Mouse (Mus musculus) megakaryocyte-erythroid progenitor cell, adult 5-6 weeks (primary cell): Measurements from ENCODE around the gene Trip4. TPM values are rescaled to one million over a fixed set of nuclear protein-coding genes. Genes with fewer than 3 reads are reported as not detected.
"Not testable (repeated sequence)": the region's sequence is repeated elsewhere in the genome, so short reads cannot be mapped to it uniquely, and the experiment has no call there.

Experiments
- ATAC-seq: replicated peaks from 2 replicates; pipeline ENCODE4 v1.8.0; 2016; ENCODE audit warnings: mild to moderate bottlenecking, inconsistent platforms; ENCODE audit not compliant: severe bottlenecking, poor library complexity, low FRiP score, low TSS enrichment
- total RNA-seq, 2 experiments: library from RNA; stranded (forward) in 1 of 2; stranded (reverse) in 1 of 2; fragments of 200-1000, 215-1000 nt in 1 of 2; fragments of >200 nt in 1 of 2; fragmentation: Nextera tagmentation in 1 of 2; gene quantifications; 2 replicates each; pipeline ENCODE4 v1.2.3; 2014 to 2017

The Trip4 gene
- total RNA-seq, 2 experiments from 2014 or later, result 13.0 to 26.6 TPM

DNA sequence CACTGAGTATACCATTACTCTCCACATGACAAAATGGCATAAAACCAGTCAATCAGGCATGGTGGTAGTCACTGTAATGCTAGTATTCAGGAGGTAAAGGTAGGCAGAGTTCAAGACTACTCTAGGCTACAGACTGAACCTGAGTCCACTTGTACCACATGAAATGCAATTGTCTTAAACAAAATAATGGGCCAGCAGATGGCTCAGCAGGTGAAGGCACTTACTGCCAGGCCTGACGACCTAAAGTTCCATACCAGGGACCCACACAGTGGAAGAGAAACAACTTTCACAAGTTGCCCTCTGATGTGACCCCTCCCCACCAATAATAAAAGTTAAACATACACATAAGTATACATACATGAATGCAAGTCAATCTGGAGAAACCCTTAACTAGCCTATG, 100.8 kb downstream of the Trip4 start:
- no peak for ATAC-seq

DNA sequence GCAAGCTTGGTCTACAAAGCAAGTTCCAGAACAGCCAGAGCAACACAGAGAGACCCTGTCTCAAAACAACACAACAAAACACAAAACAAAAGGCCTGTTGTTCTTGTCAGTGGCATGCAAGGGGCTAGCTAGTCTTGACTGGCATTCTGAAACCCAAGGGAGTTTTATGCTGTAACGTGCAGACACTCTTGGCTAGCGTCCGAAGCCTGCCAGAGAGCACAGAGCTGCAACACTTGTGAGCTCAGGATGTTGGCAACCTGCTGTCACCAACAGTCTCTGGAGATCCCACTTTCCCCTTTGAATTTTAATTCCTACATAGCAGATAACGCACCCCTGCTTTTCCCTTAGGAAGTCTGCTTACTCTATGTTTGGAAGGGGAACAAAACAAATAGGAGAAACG, 101.3 kb downstream of the Trip4 start:
- ATAC-seq, result no peak

DNA sequence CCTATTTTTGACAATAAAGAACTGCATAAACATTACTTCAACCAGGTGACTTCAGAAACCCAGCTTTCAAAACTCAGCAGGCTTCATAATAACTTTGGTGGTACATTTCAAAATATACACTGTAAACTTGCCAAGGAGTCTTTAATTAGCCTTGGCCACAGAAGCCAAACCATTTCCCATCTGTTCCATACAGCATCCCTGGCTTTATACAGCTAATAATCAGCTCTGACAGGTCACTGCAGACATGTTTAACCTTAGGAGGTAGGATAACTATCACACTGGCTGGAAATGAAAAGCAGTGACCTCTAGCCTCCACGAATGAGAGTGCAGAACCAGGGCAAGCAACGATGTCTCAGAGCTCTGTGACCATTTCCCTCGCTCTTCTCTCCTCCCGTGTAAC, 108.8 kb downstream of the Trip4 start:
- ATAC-seq, result no peak

DNA sequence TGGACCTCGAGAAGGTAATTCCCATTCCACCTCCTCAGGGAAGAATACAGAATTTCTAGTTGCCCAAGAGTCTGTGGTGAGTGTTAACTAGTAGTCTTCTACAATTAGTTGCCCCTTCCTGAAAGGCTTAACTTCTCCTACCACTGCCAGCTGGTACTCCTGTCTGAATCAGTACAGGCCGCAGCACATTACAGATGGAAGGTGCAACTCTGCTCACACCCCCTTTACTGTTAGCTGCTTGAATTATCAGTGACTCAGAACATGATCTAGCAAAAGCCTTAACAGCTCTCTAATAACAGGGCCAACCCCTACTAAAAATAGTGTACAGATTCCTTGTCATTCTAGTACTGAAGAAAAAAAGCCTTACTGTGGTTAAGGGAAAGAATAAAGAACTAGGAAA, 112.9 kb downstream of the Trip4 start:
- ATAC-seq, result no peak

DNA sequence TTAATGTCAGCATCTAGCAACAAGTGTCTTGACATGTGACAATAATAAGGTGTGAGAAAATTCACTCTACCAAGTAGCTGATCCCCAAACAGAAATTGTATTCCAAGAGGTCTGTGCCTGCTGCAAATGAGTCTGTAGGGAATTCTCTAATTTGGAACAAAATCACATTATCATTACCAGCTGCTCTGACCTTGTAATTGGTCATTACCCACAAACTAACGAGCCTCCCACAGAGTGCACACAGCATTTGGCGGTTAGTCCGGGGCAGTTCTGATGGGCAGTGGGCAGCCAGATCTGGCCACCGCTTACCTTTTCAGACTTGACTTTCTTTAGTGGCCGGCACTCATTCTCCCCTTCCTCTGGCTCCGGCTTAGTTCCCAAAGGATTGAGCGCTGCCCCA, 114.3 kb downstream of the Trip4 start:
- ATAC-seq, result no peak

DNA sequence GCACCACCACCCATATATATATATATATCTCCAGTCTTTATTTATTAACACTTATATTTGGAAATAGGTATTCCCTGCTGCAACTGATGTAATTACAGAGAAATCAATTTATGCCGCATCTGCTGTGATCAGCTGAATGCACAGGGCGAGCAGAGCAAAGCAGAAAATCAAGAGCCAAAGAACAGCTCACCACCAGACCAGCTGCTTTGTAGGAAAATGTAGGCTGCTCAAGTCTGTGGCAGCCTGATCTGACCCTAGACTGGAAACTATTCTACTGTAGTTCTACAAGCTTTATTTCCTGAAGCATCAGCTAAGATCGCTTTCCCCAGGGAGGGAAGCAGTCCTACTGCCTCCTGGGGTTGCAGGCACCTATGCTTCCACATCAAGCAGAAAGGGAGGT, 115.1 kb downstream of the Trip4 start:
- ATAC-seq, result no peak

DNA sequence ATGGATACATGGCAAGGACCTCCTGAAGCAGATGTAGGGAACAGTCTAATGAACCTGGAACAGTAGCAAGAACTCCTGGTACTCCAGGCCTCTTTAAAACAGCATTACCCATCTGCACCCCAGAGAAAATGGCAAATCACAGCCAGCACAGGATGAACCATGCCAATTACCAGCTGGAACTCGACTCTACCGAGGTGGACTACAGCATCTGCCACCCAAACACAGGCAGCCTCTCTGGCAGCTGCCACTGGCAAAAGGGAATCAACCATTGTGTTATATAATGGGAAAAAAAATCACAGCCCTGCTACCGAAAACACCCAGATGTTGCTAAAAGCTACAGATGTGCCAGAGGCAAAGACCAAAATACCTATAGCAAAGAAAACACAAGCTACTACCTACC, 115.5 kb downstream of the Trip4 start:
- no peak for ATAC-seq

DNA sequence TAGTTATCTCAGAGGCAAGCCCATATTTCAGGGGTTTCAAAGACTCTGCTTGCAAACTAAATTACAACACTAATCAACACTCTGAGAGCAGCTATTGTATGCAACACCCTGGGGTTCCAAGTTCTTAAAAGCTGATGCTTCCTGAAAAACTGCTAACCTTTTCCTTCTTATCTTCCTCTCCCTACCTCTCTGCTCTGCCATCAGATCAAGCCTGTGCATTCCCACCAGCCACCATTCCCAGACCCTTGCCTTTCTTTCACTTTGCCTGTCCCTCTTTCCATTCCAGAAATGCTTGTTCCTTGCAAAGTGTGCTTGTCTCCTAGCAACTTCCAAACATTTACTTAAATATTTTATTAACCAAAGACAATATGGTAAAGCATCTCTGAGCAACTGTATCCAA, 116.7 kb downstream of the Trip4 start:
- no peak for ATAC-seq

DNA sequence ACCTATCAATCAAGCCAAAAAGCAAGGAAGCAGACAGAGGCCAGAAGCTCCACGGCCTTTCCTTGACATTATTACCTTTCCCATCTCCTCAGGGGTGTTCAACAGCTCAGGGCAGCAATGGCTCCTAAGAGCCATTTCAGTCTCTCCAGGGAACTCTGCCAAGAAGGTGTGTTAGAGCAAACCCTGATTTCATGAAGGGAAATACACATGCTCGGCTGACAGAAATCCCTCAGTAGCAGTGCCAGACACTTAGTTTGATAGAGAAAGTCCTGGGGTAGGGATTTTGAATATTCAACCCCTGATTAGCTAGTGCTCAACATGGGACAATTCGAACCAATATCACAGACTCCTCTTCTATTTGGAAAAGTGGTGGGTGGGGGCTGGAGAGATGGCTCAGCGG, 117.5 kb downstream of the Trip4 start:
- ATAC-seq, result no peak

DNA sequence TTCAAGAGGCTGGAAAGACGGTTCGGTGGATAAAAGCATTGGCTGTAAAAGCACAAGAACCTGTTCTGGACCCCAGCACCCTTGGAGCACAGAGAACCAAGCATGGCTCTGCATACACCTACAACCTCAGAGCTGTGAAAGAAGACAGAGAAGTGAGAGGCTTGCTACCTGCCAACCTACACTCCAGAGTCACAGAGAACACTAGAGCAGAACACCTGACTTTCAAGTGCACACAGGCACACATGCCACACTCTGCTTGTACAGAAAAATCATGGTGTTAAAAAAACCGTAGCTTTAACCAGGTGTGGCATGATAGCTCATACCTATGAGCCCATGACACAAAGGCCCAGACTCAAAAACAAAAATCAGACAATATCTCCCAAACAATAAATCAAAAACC, 118.8 kb downstream of the Trip4 start:
- ATAC-seq, result no peak

DNA sequence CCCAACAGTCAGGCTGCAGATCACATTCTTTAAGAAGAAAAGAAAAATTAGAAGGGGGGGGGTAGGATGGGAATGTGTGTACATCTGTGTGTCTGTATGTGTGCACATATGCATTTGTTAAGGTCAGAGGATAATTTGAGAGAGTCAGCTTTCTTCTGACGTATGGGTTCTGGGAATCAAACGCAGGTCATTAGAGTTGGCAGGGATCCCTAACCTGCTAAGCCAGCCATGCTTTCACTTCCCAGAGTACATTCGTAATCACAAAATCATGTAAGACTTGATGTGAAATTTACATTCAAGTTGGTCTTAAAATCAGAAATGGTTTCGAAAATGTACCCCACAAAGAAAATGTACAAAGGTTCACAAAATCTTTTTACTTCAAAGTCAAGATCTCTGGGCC, 120.0 kb downstream of the Trip4 start:
- ATAC-seq, result no peak

DNA sequence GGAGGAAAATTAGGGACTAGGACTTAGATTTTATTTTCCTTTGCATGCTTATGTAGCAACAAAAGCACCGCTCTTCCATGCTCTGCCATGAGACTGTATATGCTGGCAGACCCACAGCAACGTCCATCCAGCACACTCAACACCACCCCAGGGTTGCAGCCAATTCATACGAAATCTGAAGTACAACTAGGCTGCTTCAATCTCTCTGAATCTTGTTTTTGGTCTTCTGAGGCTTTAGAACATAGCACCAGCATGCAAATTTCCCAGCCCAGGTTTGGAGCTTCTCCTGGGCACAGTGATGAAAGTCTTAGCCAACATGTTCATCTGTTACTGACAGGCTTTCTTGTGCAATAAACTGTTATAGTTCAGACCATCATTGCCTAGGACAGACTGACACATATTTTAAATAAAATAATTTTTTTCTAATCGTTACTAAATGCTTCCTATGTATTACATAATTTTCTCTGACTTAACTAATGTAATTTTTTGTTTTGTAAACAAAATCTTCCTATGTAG, 120.7 kb downstream of the Trip4 start:
- 0 out of 2 replicates have a peak, but pooled peaks have one; percentile 7 for ATAC-seq

DNA sequence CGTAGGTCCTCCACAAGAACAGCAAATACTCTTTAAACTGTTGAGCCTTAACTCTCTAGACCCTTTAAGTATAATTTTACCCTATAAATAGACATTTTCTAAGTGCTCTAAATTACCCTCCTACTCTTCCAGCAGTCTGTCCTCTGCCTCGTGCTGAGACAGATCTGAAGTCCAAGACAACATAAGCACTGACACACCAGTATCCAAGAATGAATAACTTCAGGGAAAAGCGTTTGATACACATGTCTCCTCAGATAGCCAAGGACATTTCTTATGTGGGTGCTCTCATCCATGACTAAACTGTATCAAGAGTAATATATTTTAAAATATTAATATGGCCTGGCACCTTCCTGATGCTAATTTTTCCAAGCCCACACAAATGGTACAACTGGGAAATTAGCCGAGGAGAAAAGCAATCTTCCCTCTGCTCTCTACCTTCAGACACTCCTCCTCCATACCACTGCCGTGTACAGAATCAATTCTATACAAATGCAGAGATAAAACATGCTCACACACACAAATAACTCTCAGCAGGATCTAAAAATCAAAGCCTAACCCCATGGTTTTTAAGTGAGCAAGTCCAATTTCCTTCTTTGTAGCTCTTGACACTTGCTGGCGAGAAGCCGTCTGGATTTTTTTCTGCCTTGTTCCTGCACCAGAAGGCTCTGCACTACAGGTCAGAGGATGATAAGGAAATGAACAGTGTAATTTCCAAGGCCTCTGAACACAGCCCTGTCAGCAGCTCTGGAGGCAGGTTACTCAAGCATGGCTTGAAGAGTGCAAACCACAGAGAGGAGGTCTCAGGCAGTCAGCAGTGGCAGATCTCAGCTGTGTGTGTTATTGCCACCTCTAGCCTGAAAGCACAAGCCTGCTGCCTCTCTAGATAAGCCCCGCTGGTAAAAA, 121.5 kb downstream of the Trip4 start:
- ATAC-seq, result peak; percentile 94

DNA sequence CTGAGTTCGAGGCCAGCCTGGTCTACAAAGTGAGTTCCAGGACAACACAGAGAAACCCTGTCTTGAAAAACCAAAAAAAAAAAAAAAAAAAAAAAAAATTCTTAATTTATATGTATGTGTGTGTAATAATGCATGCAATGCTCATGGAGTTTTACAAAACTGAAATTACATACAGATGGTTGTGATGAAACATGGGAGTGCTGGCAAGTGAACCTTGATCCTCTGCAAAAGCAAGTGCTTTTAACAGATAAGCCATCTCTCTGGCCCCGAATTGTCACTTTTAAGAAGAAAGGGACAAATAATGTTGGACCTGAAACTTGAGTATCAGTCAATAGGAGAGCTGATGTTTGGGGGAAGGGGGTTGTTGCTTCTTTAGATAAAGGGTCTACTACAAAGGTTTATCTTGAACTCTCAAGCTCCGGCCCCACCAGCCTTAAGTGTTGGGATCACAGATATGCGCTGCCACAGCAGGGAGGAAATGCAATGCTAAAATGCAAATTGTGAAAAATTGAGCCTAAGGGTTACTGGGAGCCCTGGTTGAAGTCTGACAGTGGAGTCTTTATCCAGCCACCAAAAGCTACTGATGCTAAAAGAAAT, 122.7 kb downstream of the Trip4 start:
- ATAC-seq, result peak; percentile 77

DNA sequence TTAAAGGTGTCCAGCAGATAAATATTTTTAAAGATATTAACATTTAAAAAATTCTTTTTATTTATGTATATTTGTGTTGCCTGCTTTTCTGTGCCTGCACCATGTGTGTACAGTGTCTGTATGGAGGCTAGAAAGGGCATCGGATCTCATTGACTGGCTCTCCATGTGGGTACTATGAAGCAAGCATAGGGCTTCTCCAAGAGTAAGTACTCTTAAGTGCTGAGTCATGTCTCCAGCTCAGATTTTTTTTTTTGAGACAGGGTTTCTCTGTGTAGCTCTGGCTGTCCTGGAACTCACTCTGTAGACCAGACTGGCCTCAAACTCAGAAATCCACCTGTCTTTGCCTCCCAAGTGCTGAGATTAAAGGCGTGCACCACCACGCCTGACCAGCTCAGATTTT, 129.0 kb downstream of the Trip4 start:
- ATAC-seq, result not testable (repeated sequence)

Other genes with a start within 250 kb of the Trip4 start
- 22.1 and 23.4 TPM in 2 replicates for gene Oaz2, start 240.8 kb downstream of the Trip4 start, total RNA-seq (2014; fragmentation: Nextera tagmentation)
- 34.7 and 36.1 TPM in 2 replicates for gene Oaz2, start 240.8 kb downstream of the Trip4 start, total RNA-seq (2017)
- 25.5 and 31.8 TPM in 2 replicates for gene Zfp609, start 81.2 kb downstream of the Trip4 start, total RNA-seq (2014; fragmentation: Nextera tagmentation)
- gene Zfp609, start 81.2 kb downstream of the Trip4 start, total RNA-seq (2017), result 3.6 and 13.8 TPM in 2 replicates
- 39.0 and 59.8 TPM in 2 replicates for gene Pclaf, start 18.6 kb downstream of the Trip4 start, total RNA-seq (2014; fragmentation: Nextera tagmentation)
- gene Pclaf, start 18.6 kb downstream of the Trip4 start, total RNA-seq (2017), result 79.5 and 86.8 TPM in 2 replicates
- 25.0 and 29.1 TPM in 2 replicates for gene Csnk1g1, start 130 bp upstream of the Trip4 start, total RNA-seq (2014; fragmentation: Nextera tagmentation)
- 21.4 and 22.0 TPM in 2 replicates for gene Csnk1g1, start 130 bp upstream of the Trip4 start, total RNA-seq (2017)
- 322 and 412 TPM in 2 replicates for gene Ppib, start 151.4 kb upstream of the Trip4 start, total RNA-seq (2014; fragmentation: Nextera tagmentation)
- 561 and 601 TPM in 2 replicates for gene Ppib, start 151.4 kb upstream of the Trip4 start, total RNA-seq (2017)
- 1.3 and 2.2 TPM in 2 replicates for gene Snx22, start 160.9 kb upstream of the Trip4 start, total RNA-seq (2014; fragmentation: Nextera tagmentation)
- 0.80 and 0.99 TPM in 2 replicates for gene Snx22, start 160.9 kb upstream of the Trip4 start, total RNA-seq (2017)
- gene Snx1, start 217.8 kb upstream of the Trip4 start, total RNA-seq (2014; fragmentation: Nextera tagmentation), result 99.7 and 107 TPM in 2 replicates
- 114 and 128 TPM in 2 replicates for gene Snx1, start 217.8 kb upstream of the Trip4 start, total RNA-seq (2017)
- 167 and 182 TPM in 2 replicates for gene Ciao2a, start 217.8 kb upstream of the Trip4 start, total RNA-seq (2014; fragmentation: Nextera tagmentation)
- gene Ciao2a, start 217.8 kb upstream of the Trip4 start, total RNA-seq (2017), result 165 and 169 TPM in 2 replicates
- 9.2 and 11.0 TPM in 2 replicates for gene Dapk2, start 249.4 kb upstream of the Trip4 start, total RNA-seq (2014; fragmentation: Nextera tagmentation)
- gene Dapk2, start 249.4 kb upstream of the Trip4 start, total RNA-seq (2017), result 5.2 and 10.3 TPM in 2 replicates